Mouse (Mus musculus) hindbrain, embryonic 10.5 days (tissue): Measurements from ENCODE around the gene Ephx4. TPM values are rescaled to one million over a fixed set of nuclear protein-coding genes. Genes with fewer than 3 reads are reported as not detected.

ENCODE experiments used
- DNase-seq: peaks from one replicate; pipeline ENCODE4 v3.0.0-alpha.2; 2017; ENCODE audit warnings: low spot score
- H3K27ac ChIP-seq: fragments of 300-500 bp; sonication (generic); 2 replicates; pipeline ENCODE4 v1.5.1; 2016; ENCODE audit warnings: mild to moderate bottlenecking, moderate library complexity
- H3K27me3 ChIP-seq: fragments of 300-500 bp; sonication (generic); 2 replicates; pipeline ENCODE4 v1.6.1; 2016; ENCODE audit warnings: mild to moderate bottlenecking; ENCODE audit not compliant: poor library complexity, insufficient read depth, severe bottlenecking
- H3K36me3 ChIP-seq: fragments of 300-500 bp; sonication (generic); 2 replicates; pipeline ENCODE4 v1.6.1; 2016; ENCODE audit warnings: mild to moderate bottlenecking, moderate library complexity
- H3K4me1 ChIP-seq: fragments of 300-500 bp; sonication (generic); replicated peaks from 2 replicates; pipeline ENCODE4 v1.6.1; 2016; ENCODE audit warnings: mild to moderate bottlenecking
- H3K4me3 ChIP-seq: fragments of 300-500 bp; sonication (generic); 2 replicates; pipeline ENCODE4 v1.5.1; 2016; ENCODE audit warnings: mild to moderate bottlenecking, moderate library complexity
- H3K9me3 ChIP-seq: fragments of 300-500 bp; sonication (generic); 2 replicates; pipeline ENCODE4 v1.6.1; 2016; ENCODE audit warnings: mild to moderate bottlenecking, moderate library complexity
- WGBS: fragments of 180-500 bp; shearing (Covaris S2); methylation state at CpG from one replicate; pipeline ENCODE4 v1.1.7; 2016; 5-methylcytosine and 5-hydroxymethylcytosine counted together
- polyA plus RNA-seq: library from polyadenylated mRNA; unstranded; fragments of >200 nt; fragmentation: Nextera tagmentation; extraction: Ambion mirVana; gene quantifications from 2 replicates; pipeline ENCODE4 v1.2.1, GENCODE M21; 2016

The Ephx4 gene
- polyA plus RNA-seq, 1 experiment from 2014 or later, result 1.2 TPM

DNA sequence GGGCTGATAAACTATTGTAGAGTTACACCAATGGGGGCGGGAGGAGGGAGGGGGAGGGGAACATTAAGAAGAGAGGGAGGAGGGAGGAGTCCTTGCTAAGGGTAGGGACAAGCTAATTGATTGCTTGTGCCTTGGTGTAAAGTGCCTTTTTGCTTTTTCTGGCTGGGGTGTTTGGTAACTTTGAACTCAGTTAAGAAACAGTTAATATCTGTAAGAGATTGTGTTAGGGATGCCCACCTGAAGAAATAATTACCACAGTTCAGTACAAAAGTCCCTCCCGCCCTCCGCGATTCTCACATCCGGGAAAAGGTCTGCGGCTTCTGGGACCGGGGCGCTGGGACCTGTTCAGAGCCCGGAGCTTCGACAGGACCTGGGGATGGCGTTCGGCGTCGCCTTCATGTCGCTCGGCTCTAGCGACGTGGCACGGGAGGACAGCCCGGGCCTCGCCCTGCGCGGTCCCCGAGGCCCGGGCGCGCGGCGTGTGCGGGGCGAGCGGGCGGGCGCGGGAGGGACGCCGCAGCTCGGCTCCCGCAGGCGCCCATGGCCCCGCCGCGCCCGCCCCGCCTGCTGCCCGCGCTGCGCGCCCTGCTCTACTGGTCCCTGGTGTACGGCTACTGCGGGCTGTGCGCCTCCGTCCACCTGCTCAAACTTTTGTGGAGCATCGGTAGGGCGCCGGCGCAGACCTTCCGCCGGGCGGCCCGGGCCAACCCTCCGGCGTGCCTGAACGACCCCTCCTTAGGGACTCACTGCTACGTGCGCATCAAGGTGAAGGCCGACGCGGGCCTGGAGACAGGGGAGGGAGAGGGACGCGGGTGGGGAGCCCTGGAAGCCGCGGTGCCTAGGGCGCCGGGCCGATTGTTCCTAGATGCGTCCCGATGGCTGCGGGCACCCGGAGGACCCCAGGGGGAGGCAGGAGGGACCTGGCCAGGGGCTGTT is 743 bp downstream of the Ephx4 start:
- no peaks in the 10 kb centered on the region for H3K9me3 ChIP-seq
- peak overlapping the region; percentile 74 for H3K4me3 ChIP-seq
- under 1% methylated on average over 80 of the region's 80 CpGs for WGBS
- H3K27ac ChIP-seq, result peak overlapping the region; percentile 79
- H3K4me1 ChIP-seq, result peaks cover 16% of the 10 kb centered on the region
- peaks cover 40% of the 10 kb centered on the region for H3K27me3 ChIP-seq
- peak; percentile 50 for DNase-seq
- no peaks in the 10 kb centered on the region for H3K36me3 ChIP-seq

DNA sequence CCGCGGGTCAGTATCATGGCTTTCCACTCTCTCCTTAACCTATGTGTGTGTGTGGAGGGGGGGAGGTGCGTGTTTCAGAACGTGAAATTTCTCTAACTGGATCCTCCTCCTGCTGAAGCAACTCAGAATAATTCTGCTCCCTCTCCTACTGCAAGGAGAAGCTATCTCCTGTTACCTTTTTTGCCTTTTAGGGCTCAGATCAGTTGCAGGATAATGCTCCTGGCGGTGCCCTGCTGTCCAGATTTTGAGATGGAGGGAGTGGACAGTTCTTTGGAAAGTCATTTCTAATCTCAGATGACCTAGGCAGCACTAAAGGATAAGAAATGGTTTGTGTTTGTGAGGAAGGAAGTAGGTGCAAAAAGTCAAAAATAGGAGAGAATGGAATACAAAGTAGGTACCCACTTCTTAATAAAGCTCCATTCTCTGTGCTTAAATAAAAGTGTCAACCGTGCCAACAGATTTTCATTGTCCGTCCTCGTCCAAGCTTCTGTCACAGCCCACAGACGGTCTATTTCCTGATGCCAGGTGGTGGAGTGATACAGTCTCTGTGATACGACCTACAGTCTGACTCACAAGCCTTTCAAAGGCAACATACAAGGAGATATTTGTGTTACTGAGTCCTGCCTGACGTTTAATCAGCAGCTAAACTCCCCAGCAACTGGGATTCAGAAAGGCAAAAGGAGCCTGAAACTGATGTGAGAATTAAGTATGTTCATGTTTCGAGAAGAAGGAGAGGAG is 1.6 kb downstream of the Ephx4 start:
- H3K4me3 ChIP-seq, result peak overlapping the region; percentile 74
- H3K9me3 ChIP-seq, result no peaks in the 10 kb centered on the region
- H3K4me1 ChIP-seq, result peaks cover 16% of the 10 kb centered on the region
- WGBS, result 34% methylated on average over 12 of the region's 12 CpGs
- no peak for DNase-seq
- H3K36me3 ChIP-seq, result no peaks in the 10 kb centered on the region
- peaks cover 40% of the 10 kb centered on the region for H3K27me3 ChIP-seq
- H3K27ac ChIP-seq, result peak overlapping the region; percentile 79

DNA sequence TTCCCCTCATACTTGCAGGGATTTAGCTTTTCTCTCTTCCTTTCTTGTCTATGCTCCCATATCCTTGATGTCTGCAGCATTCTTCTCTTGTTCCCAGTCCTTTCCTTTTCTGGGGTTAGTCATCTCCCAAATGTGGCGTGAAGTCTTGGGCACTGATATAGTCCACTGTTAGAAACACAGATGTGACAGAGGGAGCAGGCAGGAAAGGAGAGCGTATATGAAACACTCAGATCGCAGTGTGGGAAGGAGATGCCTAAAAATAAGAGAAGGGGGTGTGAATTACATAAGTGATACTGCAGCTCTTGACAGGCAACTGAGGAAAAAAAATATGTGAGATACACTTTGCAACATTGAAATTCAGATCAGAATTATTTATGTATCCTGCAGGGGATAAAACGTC is 2.8 kb downstream of the Ephx4 start:
- 86% methylated on average over 4 of the region's 4 CpGs for WGBS
- H3K4me3 ChIP-seq, result no peak overlapping the region
- no peaks in the 10 kb centered on the region for H3K36me3 ChIP-seq
- peaks cover 40% of the 10 kb centered on the region for H3K27me3 ChIP-seq
- H3K4me1 ChIP-seq, result peaks cover 16% of the 10 kb centered on the region
- no peaks in the 10 kb centered on the region for H3K9me3 ChIP-seq
- no peak overlapping the region for H3K27ac ChIP-seq
- no peak for DNase-seq

DNA sequence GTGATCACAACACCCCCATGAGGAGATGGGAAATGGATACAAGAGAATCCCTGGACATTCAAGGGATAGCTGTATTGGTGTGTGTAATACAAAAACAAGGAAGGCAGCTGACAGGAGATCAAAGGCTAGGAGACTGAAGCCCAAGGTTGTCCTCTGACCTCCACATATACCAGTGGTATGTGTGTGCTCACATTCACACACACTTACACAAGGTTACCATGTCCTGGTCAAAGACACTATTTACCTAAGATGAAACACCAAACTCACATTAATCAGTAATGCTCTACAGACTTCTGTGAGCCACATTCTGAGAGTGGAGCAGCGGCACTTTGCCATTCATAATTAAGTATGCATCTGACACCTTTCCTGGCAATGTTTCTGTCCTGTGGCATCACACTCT is 7.8 kb downstream of the Ephx4 start:
- 84% methylated on average over 1 of the region's 1 CpGs for WGBS
- H3K27me3 ChIP-seq, result peaks cover 1% of the 10 kb centered on the region
- no peaks in the 10 kb centered on the region for H3K9me3 ChIP-seq
- H3K4me1 ChIP-seq, result no peaks in the 10 kb centered on the region
- no peaks in the 10 kb centered on the region for H3K36me3 ChIP-seq
- DNase-seq, result no peak
- H3K4me3 ChIP-seq, result no peak overlapping the region
- H3K27ac ChIP-seq, result no peak overlapping the region

DNA sequence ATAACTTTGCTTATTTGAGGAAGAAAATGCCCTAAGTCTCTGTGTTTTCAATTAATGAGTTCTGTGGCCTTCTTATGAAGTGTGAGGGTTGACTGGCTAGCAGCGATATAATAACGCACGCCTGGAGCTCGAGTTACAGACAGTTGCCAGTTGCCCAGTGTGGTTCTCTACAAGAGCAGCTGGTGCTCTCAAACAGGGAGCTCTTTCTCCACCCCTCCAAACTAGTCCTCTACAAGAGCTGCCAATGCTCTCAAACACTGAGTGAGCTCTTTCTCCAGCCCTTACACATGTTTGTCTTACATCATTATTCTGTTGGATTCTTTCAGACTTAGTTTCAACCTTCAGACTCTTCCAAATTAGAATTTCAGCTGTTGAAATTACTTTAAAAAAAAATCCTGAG is 8.8 kb downstream of the Ephx4 start:
- H3K4me3 ChIP-seq, result no peak overlapping the region
- DNase-seq, result no peak
- WGBS, result 65% methylated on average over 4 of the region's 4 CpGs

DNA sequence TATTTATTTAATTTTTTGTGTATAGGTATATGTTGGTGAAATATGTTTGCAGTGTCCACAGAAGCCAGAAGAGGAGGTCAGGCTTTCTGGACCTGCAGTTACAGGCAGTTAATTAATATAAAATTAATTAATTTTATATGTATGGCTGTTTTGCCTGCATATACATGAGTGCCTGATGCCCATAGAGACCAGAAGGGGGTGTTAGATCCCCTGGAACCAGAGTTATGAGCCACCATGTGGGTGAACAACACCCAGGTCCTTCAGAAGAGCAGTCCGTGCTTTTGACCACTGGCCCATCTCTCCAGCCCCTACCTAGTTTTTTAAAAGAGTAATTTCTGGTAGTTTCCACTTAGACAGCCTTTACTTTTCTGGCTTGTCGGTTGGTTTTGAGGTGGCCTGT is 9.7 kb downstream of the Ephx4 start:
- no peak overlapping the region for H3K27ac ChIP-seq
- no peak overlapping the region for H3K4me3 ChIP-seq
- no peaks in the 10 kb centered on the region for H3K27me3 ChIP-seq
- H3K4me1 ChIP-seq, result no peaks in the 10 kb centered on the region
- no peaks in the 10 kb centered on the region for H3K36me3 ChIP-seq
- no peaks in the 10 kb centered on the region for H3K9me3 ChIP-seq
- DNase-seq, result no peak
- 89% methylated on average over 2 of the region's 2 CpGs for WGBS

More for the DNA sequence above, 8.8 kb downstream of the Ephx4 start:
- H3K4me1 ChIP-seq, result no peaks in the 10 kb centered on the region
- no peaks in the 10 kb centered on the region for H3K9me3 ChIP-seq
- no peaks in the 10 kb centered on the region for H3K36me3 ChIP-seq
- H3K27me3 ChIP-seq, result no peaks in the 10 kb centered on the region
- no peak overlapping the region for H3K27ac ChIP-seq

DNA sequence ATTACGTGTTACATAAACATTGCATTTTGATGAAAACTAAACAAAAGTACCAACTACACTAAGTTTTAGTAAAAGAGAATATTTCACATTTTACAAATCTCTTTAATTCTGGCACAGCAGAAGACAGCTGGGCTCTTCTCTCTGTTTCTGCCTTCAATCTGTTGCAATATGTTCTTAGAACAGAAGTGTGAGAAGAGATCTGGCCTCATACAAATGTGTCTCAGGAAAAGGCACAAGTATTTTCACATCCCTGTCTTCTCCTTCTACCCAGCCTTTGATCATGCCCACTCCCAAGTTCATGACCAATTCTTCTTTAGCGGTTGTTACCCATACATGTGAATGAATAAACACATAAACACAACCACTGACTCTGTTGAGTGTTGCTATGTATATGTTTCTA is 12.6 kb downstream of the Ephx4 start:
- Histone ChIP-seq H3K27ac (no peak overlapping the region), H3K27me3 (no peaks in the 10 kb centered on the region), H3K36me3 (no peaks in the 10 kb centered on the region), H3K4me3 (no peak overlapping the region), H3K4me1 (no peaks in the 10 kb centered on the region), H3K9me3 (no peaks in the 10 kb centered on the region)
- WGBS, result 84% methylated on average over 2 of the region's 2 CpGs
- no peak for DNase-seq

DNA sequence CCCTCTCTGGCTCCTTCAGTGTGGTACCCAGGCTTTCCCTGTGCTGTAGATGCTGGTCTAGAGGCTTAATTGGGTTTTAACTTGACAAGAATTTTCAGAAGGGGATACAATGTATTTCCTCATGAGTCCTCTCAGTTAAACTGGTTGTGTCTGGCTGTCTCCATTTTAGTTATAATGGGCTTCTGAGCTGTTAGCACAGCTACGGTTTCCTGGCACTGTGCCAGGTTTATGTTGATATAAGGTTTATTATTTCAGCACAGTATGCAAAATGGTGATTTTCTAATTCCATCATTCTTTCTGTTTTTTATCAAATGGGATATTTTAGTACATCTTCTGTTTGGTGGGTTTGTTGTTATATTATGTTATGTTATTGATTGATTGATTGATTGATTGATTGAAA is 19.1 kb downstream of the Ephx4 start:
- no peaks in the 10 kb centered on the region for H3K27me3 ChIP-seq
- WGBS, result 92% methylated on average over 1 of the region's 1 CpGs
- DNase-seq, result no peak
- no peak overlapping the region for H3K4me3 ChIP-seq
- no peaks in the 10 kb centered on the region for H3K9me3 ChIP-seq
- no peaks in the 10 kb centered on the region for H3K4me1 ChIP-seq
- no peaks in the 10 kb centered on the region for H3K36me3 ChIP-seq
- no peak overlapping the region for H3K27ac ChIP-seq

DNA sequence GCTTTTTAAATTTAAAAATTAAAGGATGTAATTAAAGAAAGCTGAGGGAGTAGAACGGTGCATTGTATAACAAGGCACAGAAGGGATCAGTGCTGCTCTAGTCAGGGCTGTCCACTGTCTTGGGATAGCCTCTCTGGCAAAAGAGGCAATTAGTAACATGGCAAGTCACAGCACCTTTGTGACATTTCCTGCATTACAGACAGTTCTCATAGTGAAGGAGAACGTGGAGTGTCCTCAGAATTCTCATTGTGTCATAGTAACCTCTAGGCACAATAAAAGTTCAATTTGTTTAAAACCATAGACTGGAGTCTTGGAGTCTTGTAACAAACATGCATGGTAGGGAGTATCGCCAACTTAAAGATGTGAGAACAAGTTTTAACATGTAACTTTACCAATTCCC is 28.7 kb downstream of the Ephx4 start, which contains the start of gene Lpcat2b:
Gene Lpcat2b (plus strand): TSS at position 301 of the 400 bp plus-strand sequence.
- WGBS, result 82% methylated on average over 3 of the region's 3 CpGs
- no peak for DNase-seq
- H3K27me3 ChIP-seq, result no peaks in the 10 kb centered on the region

DNA sequence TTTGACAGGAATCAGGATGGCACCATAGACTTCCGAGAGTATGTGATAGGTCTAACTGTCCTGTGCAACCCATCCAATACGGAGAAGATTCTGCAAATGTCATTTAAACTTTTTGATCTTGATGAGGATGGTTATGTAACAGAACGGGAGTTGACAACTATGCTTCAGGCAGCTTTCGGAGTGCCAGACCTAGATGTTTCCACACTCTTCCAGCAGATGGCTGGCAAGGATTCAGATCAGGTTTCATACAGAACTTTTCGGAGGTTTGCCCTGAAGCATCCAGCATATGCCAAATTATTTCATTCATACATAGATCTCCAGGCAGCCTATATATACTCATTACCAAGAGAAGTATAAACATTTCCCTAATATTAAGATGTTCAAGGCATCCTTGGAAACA is 31.5 kb downstream of the Ephx4 start:
- DNase-seq, result no peak
- H3K27me3 ChIP-seq, result no peaks in the 10 kb centered on the region
- WGBS, result 79% methylated on average over 5 of the region's 5 CpGs
- H3K9me3 ChIP-seq, result no peaks in the 10 kb centered on the region
- H3K4me3 ChIP-seq, result no peak overlapping the region
- H3K27ac ChIP-seq, result no peak overlapping the region
- peaks cover 15% of the 10 kb centered on the region for H3K4me1 ChIP-seq
- no peaks in the 10 kb centered on the region for H3K36me3 ChIP-seq

More for the DNA sequence above, 28.7 kb downstream of the Ephx4 start, which contains the start of gene Lpcat2b:
- no peaks in the 10 kb centered on the region for H3K4me1 ChIP-seq
- H3K4me3 ChIP-seq, result no peak within 1 kb of the TSS
- no peaks in the 10 kb centered on the region for H3K36me3 ChIP-seq
- H3K9me3 ChIP-seq, result no peaks in the 10 kb centered on the region
- no peak within 1 kb of the TSS for H3K27ac ChIP-seq

DNA sequence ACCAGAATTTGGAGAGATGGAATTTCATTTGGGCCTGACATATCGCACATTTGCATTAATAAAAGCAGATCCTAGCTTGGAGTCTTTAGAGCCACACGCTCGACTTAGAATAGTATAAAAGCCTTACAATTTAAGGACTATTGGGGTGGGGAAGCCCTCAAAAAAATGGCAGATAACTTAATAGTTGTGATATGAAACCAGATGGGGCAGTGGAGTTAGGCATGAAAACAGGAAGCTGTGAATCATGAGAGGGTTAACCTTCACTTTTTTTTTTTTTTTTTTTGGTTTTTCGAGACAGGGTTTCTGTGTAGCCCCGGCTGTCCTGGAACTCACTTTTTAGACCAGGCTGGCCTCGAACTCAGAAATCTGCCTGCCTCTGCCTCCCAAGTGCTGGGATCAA is 33.6 kb downstream of the Ephx4 start:
- DNase-seq, result no peak
- H3K9me3 ChIP-seq, result no peaks in the 10 kb centered on the region
- no peaks in the 10 kb centered on the region for H3K36me3 ChIP-seq
- 87% methylated on average over 6 of the region's 6 CpGs for WGBS
- H3K4me3 ChIP-seq, result no peak overlapping the region
- H3K27ac ChIP-seq, result no peak overlapping the region
- H3K27me3 ChIP-seq, result no peaks in the 10 kb centered on the region
- H3K4me1 ChIP-seq, result peaks cover 15% of the 10 kb centered on the region

DNA sequence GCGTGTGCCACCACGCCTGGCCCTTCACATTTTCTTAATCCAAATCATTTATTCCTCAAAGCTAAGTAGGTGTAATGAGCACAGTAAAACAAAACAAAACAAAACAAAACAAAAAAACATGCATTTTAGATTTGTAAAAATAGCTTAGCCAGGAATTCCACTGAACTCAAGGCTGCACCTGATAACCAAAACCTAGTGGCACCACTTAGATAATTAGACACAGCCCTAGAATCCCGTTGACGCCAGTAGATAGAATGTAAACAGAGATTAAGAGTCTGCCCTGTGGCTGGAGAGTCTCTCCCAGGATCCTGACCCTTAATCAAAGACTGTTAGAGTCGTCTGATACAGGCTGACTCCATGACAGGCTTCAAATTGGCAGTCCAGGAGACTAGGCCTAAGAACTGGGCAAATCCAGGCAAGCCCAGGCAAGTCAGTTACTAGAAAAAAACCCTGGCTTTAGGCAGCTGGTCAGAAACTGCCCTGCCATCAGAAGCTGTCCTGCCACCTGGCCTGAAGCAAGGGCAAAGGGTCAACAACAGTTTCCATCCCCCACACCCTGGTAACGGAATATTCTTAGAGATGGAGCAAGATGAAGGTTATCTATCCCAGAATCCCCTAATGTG is 34.2 kb downstream of the Ephx4 start:
- peak; percentile 2 for DNase-seq

More for the DNA sequence above, 34.2 kb downstream of the Ephx4 start:
- peaks cover 15% of the 10 kb centered on the region for H3K4me1 ChIP-seq
- H3K27ac ChIP-seq, result no peak overlapping the region
- H3K36me3 ChIP-seq, result no peaks in the 10 kb centered on the region
- no peaks in the 10 kb centered on the region for H3K27me3 ChIP-seq
- H3K4me3 ChIP-seq, result no peak overlapping the region
- WGBS, result 80% methylated on average over 6 of the region's 6 CpGs
- no peaks in the 10 kb centered on the region for H3K9me3 ChIP-seq
